Mouse (Mus musculus) embryonic facial prominence, embryonic 14.5 days (tissue): ENCODE data around the gene Ift74. TPM values are rescaled to one million over a fixed set of nuclear protein-coding genes. Genes with fewer than 3 reads are reported as not detected.

Experiments used
- ATAC-seq: fragments of 200-750 bp; cut with Nextera tagmentation; 2 replicates; pipeline ENCODE4 v1.8.0; 2017; ENCODE audit warnings: low read depth, moderate number of reproducible peaks, moderate TSS enrichment
- DNase-seq: peaks from one replicate; pipeline ENCODE4 v3.0.0-alpha.2; 2015; ENCODE audit warnings: low spot score
- H3K27ac ChIP-seq: fragments of 300-500 bp; sonication (generic); replicated peaks from 2 replicates; pipeline ENCODE4 v1.5.1; 2014; ENCODE audit warnings: low read depth, mild to moderate bottlenecking, low read length, moderate library complexity
- H3K27me3 ChIP-seq: fragments of 300-500 bp; sonication (generic); replicated peaks from 2 replicates; pipeline ENCODE4 v1.6.1; 2014; ENCODE audit warnings: low read length; ENCODE audit not compliant: control insufficient read depth, insufficient read depth
- H3K36me3 ChIP-seq: fragments of 300-500 bp; sonication (generic); 2 replicates; pipeline ENCODE4 v1.6.1; 2014; ENCODE audit warnings: low read length, mixed read lengths; ENCODE audit not compliant: control insufficient read depth, insufficient read depth
- H3K4me1 ChIP-seq: fragments of 300-500 bp; sonication (generic); 2 replicates; pipeline ENCODE4 v1.6.1; 2014; ENCODE audit warnings: antibody characterized with exemption, low read length; ENCODE audit not compliant: control insufficient read depth, insufficient read depth
- H3K4me2 ChIP-seq: fragments of 300-500 bp; sonication (generic); 2 replicates; pipeline ENCODE4 v1.6.1; 2014; ENCODE audit warnings: low read depth, mild to moderate bottlenecking, low read length, moderate library complexity, mixed read lengths
- H3K4me3 ChIP-seq: fragments of 300-500 bp; sonication (generic); 2 replicates; pipeline ENCODE4 v1.5.1; 2014; ENCODE audit warnings: low read depth, mild to moderate bottlenecking, low read length
- H3K9ac ChIP-seq: fragments of 300-500 bp; sonication (generic); 2 replicates; pipeline ENCODE4 v1.6.1; 2014; ENCODE audit warnings: low read depth, mild to moderate bottlenecking, low read length, moderate library complexity, mixed read lengths
- H3K9me3 ChIP-seq: fragments of 300-500 bp; sonication (generic); 2 replicates; pipeline ENCODE4 v1.6.1; 2016; ENCODE audit warnings: low read length; ENCODE audit not compliant: control insufficient read depth
- WGBS: fragments of 180-500 bp; shearing (Covaris S2); extraction: QIAGEN DNeasy Blood & Tissue Kit; methylation state at CpG from one replicate; pipeline ENCODE4 v1.1.7; 2014; 5-methylcytosine and 5-hydroxymethylcytosine counted together
- polyA plus RNA-seq: library from polyadenylated mRNA; unstranded; fragments of >200 nt; fragmentation: Nextera tagmentation; extraction: Ambion mirVana; gene quantifications from 2 replicates; pipeline ENCODE4 v1.2.1, GENCODE M21; 2014

The Ift74 gene
- polyA plus RNA-seq, 1 experiment from 2014 or later: 33.5 TPM

DNA sequence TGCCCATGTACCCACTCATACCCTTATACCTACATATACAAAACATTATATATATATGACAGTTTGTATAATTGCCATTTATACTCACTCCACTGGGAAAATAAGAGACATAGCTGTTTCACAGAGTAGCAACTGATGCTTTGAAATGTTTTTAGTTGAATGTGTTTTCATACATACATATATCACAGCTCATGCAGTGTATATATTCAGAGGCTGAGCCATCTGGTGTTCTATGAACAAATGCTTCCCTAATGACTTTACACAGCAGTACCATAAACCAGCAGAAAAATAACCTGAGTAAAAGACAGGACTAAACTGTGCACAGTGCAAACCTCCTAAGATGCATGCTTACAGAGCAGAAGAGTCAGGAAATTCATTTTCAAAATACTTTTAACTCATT is 99.5 kb downstream of the Ift74 start:
- Histone ChIP-seq H3K27ac (no peak overlapping the region), H3K9ac (no peak overlapping the region), H3K4me3 (no peak overlapping the region), H3K36me3 (no peaks in the 10 kb centered on the region), H3K4me1 (no peaks in the 10 kb centered on the region), H3K9me3 (no peaks in the 10 kb centered on the region), H3K4me2 (no peak overlapping the region), H3K27me3 (no peaks in the 10 kb centered on the region)
- DNase-seq (no peak), ATAC-seq (no peak)

DNA sequence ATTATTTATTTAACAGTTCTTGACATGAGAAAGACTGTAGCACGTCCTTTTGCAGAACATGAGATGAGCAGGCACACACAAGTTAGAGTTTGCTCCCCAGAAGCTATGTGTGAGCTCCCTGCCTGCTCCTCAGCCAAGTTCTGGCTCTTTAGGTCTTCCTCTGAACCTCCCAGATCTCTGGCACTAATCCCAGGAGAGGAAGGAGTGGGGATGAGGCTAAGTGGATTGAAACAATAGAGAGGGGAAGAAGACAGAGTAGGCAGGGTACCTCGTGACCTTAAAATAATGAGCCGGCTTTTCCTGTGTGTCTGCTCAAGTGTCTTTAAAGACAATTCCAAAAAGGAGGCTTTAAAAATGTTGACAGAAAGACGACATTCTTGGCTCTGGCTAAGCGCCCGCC is 100.9 kb downstream of the Ift74 start:
- H3K9ac ChIP-seq: no peak overlapping the region
- H3K4me2 ChIP-seq: no peak overlapping the region
- H3K4me1 ChIP-seq: no peaks in the 10 kb centered on the region
- no peak overlapping the region; the same call in 1 of the 2 replicates for H3K27ac ChIP-seq
- no peaks in the 10 kb centered on the region for H3K9me3 ChIP-seq
- ATAC-seq: peak; percentile 74
- peak; percentile 82 for DNase-seq
- no peaks in the 10 kb centered on the region for H3K27me3 ChIP-seq
- no peak overlapping the region for H3K4me3 ChIP-seq
- no peaks in the 10 kb centered on the region for H3K36me3 ChIP-seq
- WGBS: 46% methylated on average over 6 of the region's 6 CpGs

DNA sequence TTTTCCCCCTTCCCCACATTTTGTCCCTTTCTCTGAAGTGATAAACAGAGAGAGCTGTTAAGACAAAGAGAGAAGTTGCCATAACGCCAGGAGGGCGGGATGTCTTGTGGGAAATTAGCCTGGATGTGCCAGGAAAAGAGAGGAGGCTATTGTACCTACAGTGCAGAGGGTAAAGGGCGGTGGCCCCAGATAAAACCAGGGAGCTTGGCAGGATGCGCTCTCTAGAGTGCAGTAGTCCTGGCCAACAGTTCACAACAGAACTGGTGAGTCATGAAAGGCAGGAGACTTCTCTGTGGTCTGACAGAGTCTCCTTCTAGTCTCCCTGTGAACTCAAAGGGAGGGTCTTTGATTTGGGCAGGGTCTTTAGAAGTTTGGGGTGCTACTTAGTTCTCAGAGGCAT is 111.5 kb downstream of the Ift74 start:
- Histone ChIP-seq H3K27me3 (no peaks in the 10 kb centered on the region), H3K4me1 (no peaks in the 10 kb centered on the region), H3K9ac (no peak overlapping the region), H3K4me3 (no peak overlapping the region), H3K27ac (no peak overlapping the region), H3K4me2 (no peak overlapping the region), H3K9me3 (peaks cover 4% of the 10 kb centered on the region; the same call in 1 of the 2 replicates), H3K36me3 (no peaks in the 10 kb centered on the region)
- WGBS: 71% methylated on average over 4 of the region's 4 CpGs
- ATAC-seq: no peak
- no peak for DNase-seq

DNA sequence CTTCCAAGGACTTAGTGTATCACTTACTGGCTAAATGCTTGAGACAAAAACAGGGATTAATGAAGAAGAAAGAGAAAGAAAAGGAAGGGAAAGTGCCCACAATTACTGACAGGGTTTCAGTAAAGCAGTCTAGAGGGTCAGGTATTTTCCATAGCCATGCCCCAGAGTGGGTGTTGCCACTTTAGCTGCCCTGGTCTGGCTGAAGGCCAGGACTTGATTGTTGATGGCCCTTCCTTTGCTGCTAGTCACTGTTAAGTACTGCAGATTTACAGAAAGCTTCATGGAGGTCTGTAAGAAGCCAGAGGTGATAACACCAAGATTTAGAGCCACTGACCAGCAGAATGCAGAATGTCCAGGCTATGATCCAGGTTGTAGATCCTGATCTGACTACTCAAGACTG is 118.4 kb downstream of the Ift74 start:
- H3K27me3 ChIP-seq: no peaks in the 10 kb centered on the region
- no peak overlapping the region for H3K4me2 ChIP-seq
- DNase-seq: no peak
- ATAC-seq: no peak
- H3K4me3 ChIP-seq: no peak overlapping the region
- peaks cover 4% of the 10 kb centered on the region; the same call in 1 of the 2 replicates for H3K9me3 ChIP-seq
- H3K4me1 ChIP-seq: no peaks in the 10 kb centered on the region
- no peak overlapping the region for H3K27ac ChIP-seq
- H3K36me3 ChIP-seq: no peaks in the 10 kb centered on the region
- H3K9ac ChIP-seq: no peak overlapping the region

DNA sequence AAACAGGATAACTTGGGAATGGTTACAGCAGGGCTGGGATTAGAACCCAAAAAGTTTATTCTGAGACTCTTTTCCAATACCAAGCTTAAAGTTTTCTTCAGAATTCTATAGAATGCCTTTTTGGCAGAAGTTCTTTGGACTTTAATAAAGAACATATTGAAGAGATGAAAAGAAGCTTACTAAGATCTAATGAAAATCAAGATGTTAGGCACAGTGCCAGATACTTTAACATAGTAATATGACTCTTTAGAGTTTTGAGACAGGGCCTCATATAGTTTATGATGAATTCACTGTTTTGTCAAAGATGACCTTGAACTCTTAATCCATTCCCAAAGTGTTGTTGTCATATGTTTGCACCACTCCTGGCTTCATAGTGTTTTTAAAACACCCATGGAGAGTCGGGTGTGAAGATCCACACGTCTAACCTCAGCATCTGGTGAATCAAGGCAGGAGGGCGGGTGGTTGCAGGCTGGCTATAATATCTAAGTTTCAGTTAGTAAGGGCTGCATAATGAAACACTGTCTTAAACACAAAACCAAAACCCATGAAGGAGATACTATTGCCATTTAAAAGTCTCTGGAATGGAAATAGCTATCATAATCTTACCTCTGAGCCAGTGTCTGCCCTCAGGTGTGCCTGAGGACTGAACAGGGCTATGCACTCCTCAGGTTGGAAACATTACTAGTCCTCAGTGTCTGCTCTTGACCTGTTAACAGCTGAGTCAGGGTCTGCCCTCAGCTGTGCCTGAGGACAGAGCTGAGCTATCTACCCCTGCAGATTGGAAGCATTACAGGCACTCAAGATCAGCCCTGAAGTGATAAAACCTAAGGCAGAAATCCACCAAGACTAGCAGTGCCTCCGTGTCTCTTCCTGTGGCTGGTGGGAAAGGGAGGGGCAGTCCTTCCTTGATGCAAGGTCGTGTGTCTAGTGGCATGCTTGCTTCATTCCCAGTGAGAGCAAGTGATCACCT is 123.3 kb downstream of the Ift74 start:
- no peak overlapping the region for H3K4me3 ChIP-seq
- H3K9me3 ChIP-seq: no peaks in the 10 kb centered on the region
- ATAC-seq: no peak
- DNase-seq: peak; percentile 82
- no peaks in the 10 kb centered on the region for H3K27me3 ChIP-seq
- no peak overlapping the region for H3K4me2 ChIP-seq
- no peaks in the 10 kb centered on the region for H3K36me3 ChIP-seq
- no peak overlapping the region for H3K27ac ChIP-seq
- WGBS: 42% methylated on average over 5 of the region's 5 CpGs
- no peak overlapping the region for H3K9ac ChIP-seq
- H3K4me1 ChIP-seq: peaks cover 4% of the 10 kb centered on the region; the same call in 1 of the 2 replicates

DNA sequence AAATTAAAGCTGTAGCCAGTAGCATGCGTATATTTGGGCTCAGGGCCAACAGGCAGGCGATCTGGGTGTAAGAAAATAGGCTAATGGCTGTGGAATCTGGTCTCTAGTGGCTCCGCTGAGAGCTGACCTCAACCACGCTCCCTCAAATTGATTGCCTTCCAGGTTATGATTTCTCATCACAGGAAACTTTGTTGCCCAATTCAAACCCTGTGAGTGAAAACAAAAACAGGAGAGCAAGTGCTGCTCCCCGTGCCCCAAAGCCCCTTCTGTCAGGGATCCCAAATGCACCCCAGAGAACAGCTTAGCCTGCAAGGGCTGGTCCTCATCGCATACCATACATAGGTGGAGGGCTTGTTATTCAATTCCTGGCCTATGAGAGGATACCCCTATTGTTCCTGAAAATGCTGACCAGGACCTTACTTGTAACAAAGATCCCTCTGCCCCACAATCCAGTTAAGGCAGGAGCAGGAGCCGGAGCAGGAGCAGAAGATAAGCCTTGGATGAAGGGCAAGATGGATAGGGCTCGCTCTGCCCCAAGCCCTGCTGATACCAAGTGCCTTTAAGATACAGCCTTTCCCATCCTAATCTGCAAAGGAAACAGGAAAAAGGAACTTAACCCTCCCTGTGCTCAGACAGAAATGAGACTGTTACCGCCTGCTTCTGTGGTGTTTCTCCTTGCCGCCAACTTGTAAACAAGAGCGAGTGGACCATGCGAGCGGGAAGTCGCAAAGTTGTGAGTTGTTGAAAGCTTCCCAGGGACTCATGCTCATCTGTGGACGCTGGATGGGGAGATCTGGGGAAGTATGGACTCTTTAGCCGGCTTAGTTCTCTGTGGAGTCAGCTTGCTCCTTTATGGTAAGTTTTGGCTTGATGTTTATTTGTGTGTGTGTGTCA is 124.8 kb downstream of the Ift74 start, which contains the start of gene Tek:
Gene Tek (plus strand): TSS at position 452 of the 894 bp plus-strand sequence.
- ATAC-seq: peak; percentile 44; the same call in 1 of the 2 replicates

DNA sequence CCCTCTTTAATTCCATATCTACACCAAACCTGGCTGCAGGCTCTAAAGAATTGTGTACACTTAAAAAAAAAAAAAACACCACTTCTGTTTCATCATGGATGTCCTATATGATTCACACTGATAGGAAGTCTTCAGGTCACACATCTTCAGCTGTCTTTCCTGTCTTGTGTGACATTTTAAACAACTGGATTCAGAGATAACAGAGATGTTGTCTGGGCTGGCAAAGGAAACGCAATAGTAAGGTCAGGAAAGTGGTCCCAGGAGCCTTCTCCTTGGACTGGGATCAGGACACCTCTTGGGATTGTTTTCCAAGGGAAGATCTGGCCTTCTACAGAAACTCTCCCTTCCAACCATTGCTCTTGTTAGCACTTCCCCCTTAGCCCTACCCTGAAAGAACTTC is 127.5 kb downstream of the Ift74 start:
- H3K36me3 ChIP-seq: no peaks in the 10 kb centered on the region

More for the DNA sequence above, 124.8 kb downstream of the Ift74 start, which contains the start of gene Tek:
- Histone ChIP-seq H3K9ac (no peak within 1 kb of the TSS), H3K27me3 (no peaks in the 10 kb centered on the region), H3K27ac (peak within 1 kb of the TSS; percentile 44), H3K4me3 (peak within 1 kb of the TSS; percentile 15), H3K9me3 (no peaks in the 10 kb centered on the region), H3K4me2 (peak within 1 kb of the TSS; percentile 21; the same call in 1 of the 2 replicates), H3K4me1 (peaks cover 4% of the 10 kb centered on the region; the same call in 1 of the 2 replicates), H3K36me3 (no peaks in the 10 kb centered on the region)
- WGBS: 51% methylated on average over 16 of the region's 16 CpGs
- peak; percentile 57 for DNase-seq

More for the DNA sequence above, 127.5 kb downstream of the Ift74 start:
- Histone ChIP-seq H3K27me3 (no peaks in the 10 kb centered on the region), H3K4me3 (no peak overlapping the region), H3K9ac (no peak overlapping the region), H3K4me1 (peaks cover 4% of the 10 kb centered on the region; the same call in 1 of the 2 replicates), H3K9me3 (no peaks in the 10 kb centered on the region), H3K4me2 (no peak overlapping the region), H3K27ac (no peak overlapping the region)
- 72% methylated on average over 1 of the region's 1 CpGs for WGBS
- DNase-seq (no peak), ATAC-seq (no peak)
